Comparison of ENCODE assay signal across 19 mouse cellular contexts in genomic region chr5:147001312-147001711, GRCm38 (mm10). TPM values are rescaled to one million over a fixed set of nuclear protein-coding genes. Genes with fewer than 3 reads are reported as not detected.
DNase-seq lines count a peak whose midpoint lies in the region; ATAC-seq and TF ChIP-seq lines count a peak whose summit lies in the region.
"Had no signal": no experiment of that assay in that cellular context is flagged by ENCODE, and none has a peak within 500 bp of the region (broad histone marks: within the 10 kb centered on the region; RNA-seq: fewer than 3 reads in every experiment).

No protein-coding gene starts in this region.

- no peaks in the 10 kb centered on the region for H3K4me1 ChIP-seq in intestine, postnatal 0 days (replicated peaks; ENCODE audit: control insufficient read depth, insufficient read depth, low read length)
- H3K4me1 ChIP-seq in intestine, embryonic 16.5 days (ENCODE audit: control insufficient read depth, insufficient read depth, low read length): no peaks in the 10 kb centered on the region
- no peaks in the 10 kb centered on the region for H3K4me1 ChIP-seq in midbrain, postnatal 0 days (ENCODE audit: insufficient read depth, low read length)
- H3K4me1 ChIP-seq in midbrain, embryonic 15.5 days: no peaks in the 10 kb centered on the region
- H3K4me1 ChIP-seq: forebrain, embryonic 10.5 days; liver, embryonic 12.5 days; neural tube, embryonic 13.5 days had no signal

- no peaks in the 10 kb centered on the region for H3K36me3 ChIP-seq in intestine, postnatal 0 days (ENCODE audit: control insufficient read depth, insufficient read depth)
- no peaks in the 10 kb centered on the region for H3K36me3 ChIP-seq in intestine, embryonic 16.5 days (ENCODE audit: control insufficient read depth, insufficient read depth, low read length)
- no peaks in the 10 kb centered on the region for H3K36me3 ChIP-seq in midbrain, postnatal 0 days (ENCODE audit: insufficient read depth, low read length)
- H3K36me3 ChIP-seq in midbrain, embryonic 15.5 days (replicated peaks): no peaks in the 10 kb centered on the region
- H3K36me3 ChIP-seq: forebrain, embryonic 10.5 days; liver, embryonic 12.5 days; neural tube, embryonic 13.5 days had no signal

- intact Hi-C loops in heart, postnatal 10 days (cut with DNase I): no loop called here

- DNase-seq in midbrain, postnatal 0 days (ENCODE audit: low spot score): no peak
- DNase-seq in brain, embryonic 14.5 days (ENCODE audit: low read depth): no peak
- no peak for DNase-seq in heart, postnatal 10 days
- DNase-seq: adrenal gland, postnatal 14 days; cerebellum, adult 9-11 months; kidney, adult 18-20 months; kidney, postnatal 25 days; left cerebral cortex, postnatal 4 days; lung, postnatal 10 days; thymus, postnatal 4 days had no signal

- no peak for ATAC-seq in intestine, postnatal 0 days
- no peak for ATAC-seq in intestine, embryonic 16.5 days
- no peak for ATAC-seq in midbrain, postnatal 0 days (ENCODE audit: low FRiP score)
- no peak for ATAC-seq in midbrain, embryonic 15.5 days (replicated peaks)
- ATAC-seq in erythroblast, adult 5-6 weeks (replicated peaks; ENCODE audit: low FRiP score, poor library complexity, severe bottlenecking): no peak
- ATAC-seq: activated CD4-positive, CD25-positive, alpha-beta regulatory T cell, adult 4 months; liver, embryonic 12.5 days had no signal

- peak; percentile 37 for TF ChIP-seq CTCF in intestine, postnatal 0 days (IDR thresholded peaks at IDR 0.05; ENCODE audit: low read depth)
- TF ChIP-seq CTCF in midbrain, postnatal 0 days (IDR thresholded peaks at IDR 0.05): 0 out of 2 replicates have a peak, but pooled peaks have one; percentile 19
- 0 out of 2 replicates have a peak, but pooled peaks have one; percentile 11 for TF ChIP-seq CTCF in brain, embryonic 14.5 days (IDR thresholded peaks at IDR 0.05; ENCODE audit: borderline replicate concordance, extremely low read depth, insufficient read depth, insufficient read length)

- H3K4me2 ChIP-seq in intestine, postnatal 0 days (replicated peaks; ENCODE audit: low read depth): no peak overlapping the region
- H3K4me2 ChIP-seq in intestine, embryonic 16.5 days (ENCODE audit: low read depth, low read length): no peak overlapping the region
- H3K4me2 ChIP-seq in midbrain, postnatal 0 days (ENCODE audit: low read depth, low read length, poor library complexity, severe bottlenecking): no peak overlapping the region
- H3K4me2 ChIP-seq in midbrain, embryonic 15.5 days: no peak overlapping the region
- H3K4me2 ChIP-seq: hindbrain, embryonic 14.5 days; liver, embryonic 12.5 days; neural tube, embryonic 13.5 days had no signal

- no peak overlapping the region for H3K4me3 ChIP-seq in intestine, postnatal 0 days (ENCODE audit: low read depth, low read length)
- H3K4me3 ChIP-seq in intestine, embryonic 16.5 days (ENCODE audit: low read length): no peak overlapping the region
- H3K4me3 ChIP-seq in midbrain, postnatal 0 days (ENCODE audit: low read depth, low read length): no peak overlapping the region
- no peak overlapping the region for H3K4me3 ChIP-seq in midbrain, embryonic 15.5 days
- H3K4me3 ChIP-seq: forebrain, embryonic 10.5 days; liver, embryonic 12.5 days; neural tube, embryonic 13.5 days had no signal

- 79% methylated on average over 4 of the region's 4 CpGs for WGBS in intestine, postnatal 0 days
- WGBS in intestine, embryonic 16.5 days: 83% methylated on average over 4 of the region's 4 CpGs
- 89% methylated on average over 4 of the region's 4 CpGs for WGBS in midbrain, postnatal 0 days
- WGBS in midbrain, embryonic 15.5 days: 90% methylated on average over 4 of the region's 4 CpGs

- no peak for TF ChIP-seq POLR2A in brain, embryonic 14.5 days (IDR thresholded peaks at IDR 0.05; ENCODE audit: borderline replicate concordance, extremely low read depth, insufficient read depth, insufficient read length, poor library complexity, severe bottlenecking)

- 0 out of 2 replicates have a peak, but pooled peaks cover 4% of the 10 kb centered on the region for H3K9me3 ChIP-seq in intestine, postnatal 0 days (ENCODE audit: control insufficient read depth)
- H3K9me3 ChIP-seq in intestine, embryonic 16.5 days (ENCODE audit: control insufficient read depth, low read length): peaks cover 7% of the 10 kb centered on the region; the same call in 1 of the 2 replicates
- H3K9me3 ChIP-seq in midbrain, postnatal 0 days (ENCODE audit: low read length): no peaks in the 10 kb centered on the region
- no peaks in the 10 kb centered on the region for H3K9me3 ChIP-seq in midbrain, embryonic 15.5 days

- no peak overlapping the region for H3K9ac ChIP-seq in intestine, postnatal 0 days (ENCODE audit: low read depth, low read length)
- no peak overlapping the region for H3K9ac ChIP-seq in intestine, embryonic 16.5 days (ENCODE audit: low read depth, low read length)
- no peak overlapping the region for H3K9ac ChIP-seq in midbrain, postnatal 0 days (replicated peaks; ENCODE audit: low read length, poor library complexity, severe bottlenecking)
- H3K9ac ChIP-seq in midbrain, embryonic 15.5 days: no peak overlapping the region
- H3K9ac ChIP-seq: hindbrain, embryonic 14.5 days; liver, embryonic 12.5 days; neural tube, embryonic 13.5 days had no signal

- no peaks in the 10 kb centered on the region for H3K27me3 ChIP-seq in intestine, postnatal 0 days (replicated peaks; ENCODE audit: control insufficient read depth, insufficient read depth, low read length)
- H3K27me3 ChIP-seq in intestine, embryonic 16.5 days (replicated peaks; ENCODE audit: control insufficient read depth, insufficient read depth, low read length): no peaks in the 10 kb centered on the region
- no peaks in the 10 kb centered on the region for H3K27me3 ChIP-seq in midbrain, postnatal 0 days (ENCODE audit: insufficient read depth, low read length)
- no peaks in the 10 kb centered on the region for H3K27me3 ChIP-seq in midbrain, embryonic 15.5 days (replicated peaks)
- H3K27me3 ChIP-seq: liver, embryonic 12.5 days; neural tube, embryonic 13.5 days had no signal

- no peak overlapping the region for H3K27ac ChIP-seq in intestine, postnatal 0 days (ENCODE audit: low read depth, low read length)
- H3K27ac ChIP-seq in intestine, embryonic 16.5 days (ENCODE audit: low read length): no peak overlapping the region
- H3K27ac ChIP-seq in midbrain, postnatal 0 days (ENCODE audit: low read depth, low read length): no peak overlapping the region
- no peak overlapping the region for H3K27ac ChIP-seq in midbrain, embryonic 15.5 days
- H3K27ac ChIP-seq: forebrain, embryonic 10.5 days; hindbrain, embryonic 14.5 days; liver, embryonic 12.5 days; neural tube, embryonic 13.5 days had no signal

RNA-seq across cellular contexts. Expression of gene Mtif3, which starts 37.7 kb away (rescaled TPM):
- polyA plus RNA-seq in intestine, postnatal 0 days (2015; fragmentation: Nextera tagmentation; extraction: Ambion mirVana): 29.9 and 32.3 TPM in 2 replicates
- 28.8 and 31.1 TPM in 2 replicates for polyA plus RNA-seq in intestine, embryonic 16.5 days (2015; fragmentation: Nextera tagmentation; extraction: Ambion mirVana)
- total RNA-seq in midbrain, postnatal 0 days (2014; rRNA removed): 15.8 and 25.8 TPM in 2 replicates
- 17.1 and 20.5 TPM in 2 replicates for polyA plus RNA-seq in midbrain, postnatal 0 days (2015; fragmentation: Nextera tagmentation; extraction: Ambion mirVana)
- 28.3 and 28.9 TPM in 2 replicates for polyA plus RNA-seq in midbrain, embryonic 15.5 days (2015; fragmentation: Nextera tagmentation; extraction: Ambion mirVana)
- polyA plus RNA-seq in brain, embryonic 14.5 days (2012; rRNA removed): 15.5 and 16.6 TPM in 2 replicates
- total RNA-seq in erythroblast, adult 5-6 weeks (2015; ENCODE audit: low replicate concordance): 0.42 and 0.58 TPM in 2 replicates
- 3.8 and 7.5 TPM in 2 replicates for total RNA-seq in erythroblast, adult 5-6 weeks (2017; ENCODE audit: low replicate concordance)
- total RNA-seq in heart, postnatal 10 days (2021): 10 to 100 TPM; 19.6 to 20.3 TPM

RNA-seq across cellular contexts. Expression of gene Gtf3a, which starts 52.9 kb away (rescaled TPM):
- 64.9 and 66.6 TPM in 2 replicates for polyA plus RNA-seq in intestine, postnatal 0 days (2015; fragmentation: Nextera tagmentation; extraction: Ambion mirVana)
- 127 and 136 TPM in 2 replicates for polyA plus RNA-seq in intestine, embryonic 16.5 days (2015; fragmentation: Nextera tagmentation; extraction: Ambion mirVana)
- total RNA-seq in midbrain, postnatal 0 days (2014; rRNA removed): 61.3 and 64.8 TPM in 2 replicates
- polyA plus RNA-seq in midbrain, postnatal 0 days (2015; fragmentation: Nextera tagmentation; extraction: Ambion mirVana): 102 and 104 TPM in 2 replicates
- polyA plus RNA-seq in midbrain, embryonic 15.5 days (2015; fragmentation: Nextera tagmentation; extraction: Ambion mirVana): 110 and 116 TPM in 2 replicates
- polyA plus RNA-seq in brain, embryonic 14.5 days (2012; rRNA removed): 79.6 and 88.5 TPM in 2 replicates
- total RNA-seq in erythroblast, adult 5-6 weeks (2015; ENCODE audit: low replicate concordance): 5.0 and 46.5 TPM in 2 replicates
- total RNA-seq in erythroblast, adult 5-6 weeks (2017; ENCODE audit: low replicate concordance): 22.2 and 23.8 TPM in 2 replicates
- total RNA-seq in heart, postnatal 10 days (2021): 10 to 100 TPM; 23.3 to 27.7 TPM
